Mouse (Mus musculus): Measurements from ENCODE around the gene Dip2c. TPM values are rescaled to one million over a fixed set of nuclear protein-coding genes. Genes with fewer than 3 reads are reported as not detected.

Gene Dip2c
- total RNA-seq, 1 experiment, result 10.6 TPM

- Histone ChIP-seq H3K36me3 (ENCODE audit: control insufficient read depth, insufficient read depth, low read length, poor library complexity, severe bottlenecking) (no peaks in the 10 kb centered on the region), H3K4me1 (ENCODE audit: control insufficient read depth in 2 of 2, insufficient read depth in 2 of 2, low read length in 2 of 2, poor library complexity in 1 of 2) (0 out of 4 replicates have a peak, but pooled peaks cover 0 to under 1% of the 10 kb centered on the region in 2 experiments), H3K9ac (ENCODE audit: insufficient read depth, low read depth, low read length, poor library complexity, severe bottlenecking) (no peak overlapping the region), H3K9me3 (ENCODE audit: control insufficient read depth, insufficient read depth, low read depth, low read length) (no peaks in the 10 kb centered on the region), H3K27ac (ENCODE audit: insufficient read depth, low read depth, low read length, poor library complexity, severe bottlenecking) (no peak overlapping the region), H3K4me3 (ENCODE audit: insufficient read depth in 1 of 2, low read depth in 1 of 2, low read length in 2 of 2, poor library complexity in 1 of 2, severe bottlenecking in 1 of 2) (no peak overlapping the region)
- no peak for DNase-seq (ENCODE audit: low read depth, low spot score)
- in situ Hi-C loops (cut with MboI; ENCODE audit: low sequenced_read_pairs in 2 of 2, unreplicated experiment in 2 of 2), result no loop called here
- TF ChIP-seq CHD2 (IDR thresholded peaks at IDR 0.05; ENCODE audit: low read depth, low read length), result no peak
- TF ChIP-seq MAFK (IDR thresholded peaks at IDR 0.05; ENCODE audit: insufficient read depth, low read depth, low read length), result no peak
- no peak for TF ChIP-seq HCFC1 (IDR thresholded peaks at IDR 0.05; ENCODE audit: borderline replicate concordance, insufficient read depth, low read length)
- TF ChIP-seq ZNF384 (IDR thresholded peaks at IDR 0.05; ENCODE audit: low read depth, low read length), result no peak
- TF ChIP-seq ZC3H11A (IDR thresholded peaks at IDR 0.05; ENCODE audit: borderline replicate concordance, low read depth, low read length), result no peak
Observed at GRCm38 (mm10) chr13:9426779-9427178, 150.5 kb downstream of the Dip2c start.

- Histone ChIP-seq H3K9ac (ENCODE audit: insufficient read depth, low read depth, low read length, poor library complexity, severe bottlenecking) (no peak overlapping the region), H3K4me3 (ENCODE audit: insufficient read depth in 1 of 2, low read depth in 1 of 2, low read length in 2 of 2, poor library complexity in 1 of 2, severe bottlenecking in 1 of 2) (no peak overlapping the region), H3K27ac (ENCODE audit: insufficient read depth, low read depth, low read length, poor library complexity, severe bottlenecking) (no peak overlapping the region), H3K4me1 (ENCODE audit: control insufficient read depth in 2 of 2, insufficient read depth in 2 of 2, low read length in 2 of 2, poor library complexity in 1 of 2) (no peaks in the 10 kb centered on the region), H3K36me3 (ENCODE audit: control insufficient read depth, insufficient read depth, low read length, poor library complexity, severe bottlenecking) (no peaks in the 10 kb centered on the region), H3K9me3 (ENCODE audit: control insufficient read depth, insufficient read depth, low read depth, low read length) (no peaks in the 10 kb centered on the region)
- no peak for DNase-seq (ENCODE audit: low read depth, low spot score)
- no peak for TF ChIP-seq ZNF384 (IDR thresholded peaks at IDR 0.05; ENCODE audit: low read depth, low read length)
- TF ChIP-seq ZC3H11A (IDR thresholded peaks at IDR 0.05; ENCODE audit: borderline replicate concordance, low read depth, low read length), result no peak
- in situ Hi-C loops (cut with MboI; ENCODE audit: low sequenced_read_pairs in 2 of 2, unreplicated experiment in 2 of 2), result no loop called here
Observed at GRCm38 (mm10) chr13:9429884-9430283, 153.6 kb downstream of the Dip2c start.

GRCm38 (mm10) chr13:9430724-9431123, 154.4 kb downstream of the Dip2c start:
- Histone ChIP-seq H3K9ac (ENCODE audit: insufficient read depth, low read depth, low read length, poor library complexity, severe bottlenecking) (no peak overlapping the region), H3K4me1 (ENCODE audit: control insufficient read depth in 2 of 2, insufficient read depth in 2 of 2, low read length in 2 of 2, poor library complexity in 1 of 2) (no peaks in the 10 kb centered on the region), H3K27ac (ENCODE audit: insufficient read depth, low read depth, low read length, poor library complexity, severe bottlenecking) (no peak overlapping the region), H3K9me3 (ENCODE audit: control insufficient read depth, insufficient read depth, low read depth, low read length) (no peaks in the 10 kb centered on the region), H3K4me3 (ENCODE audit: insufficient read depth in 1 of 2, low read depth in 1 of 2, low read length in 2 of 2, poor library complexity in 1 of 2, severe bottlenecking in 1 of 2) (no peak overlapping the region), H3K36me3 (ENCODE audit: control insufficient read depth, insufficient read depth, low read length, poor library complexity, severe bottlenecking) (no peaks in the 10 kb centered on the region)
- no peak for DNase-seq (ENCODE audit: low read depth, low spot score)
- TF ChIP-seq ZNF384 (IDR thresholded peaks at IDR 0.05; ENCODE audit: low read depth, low read length), result no peak
- no peak for TF ChIP-seq HCFC1 (IDR thresholded peaks at IDR 0.05; ENCODE audit: borderline replicate concordance, insufficient read depth, low read length)
- TF ChIP-seq CHD2 (IDR thresholded peaks at IDR 0.05; ENCODE audit: low read depth, low read length), result no peak
- TF ChIP-seq ZC3H11A (IDR thresholded peaks at IDR 0.05; ENCODE audit: borderline replicate concordance, low read depth, low read length), result no peak
- TF ChIP-seq MAFK (IDR thresholded peaks at IDR 0.05; ENCODE audit: insufficient read depth, low read depth, low read length), result no peak
- in situ Hi-C loops (cut with MboI; ENCODE audit: low sequenced_read_pairs in 2 of 2, unreplicated experiment in 2 of 2), result no loop called here

- H3K9ac ChIP-seq (ENCODE audit: insufficient read depth, low read depth, low read length, poor library complexity, severe bottlenecking), result no peak overlapping the region
- in situ Hi-C loops (cut with MboI; ENCODE audit: low sequenced_read_pairs in 2 of 2, unreplicated experiment in 2 of 2), result no loop called here
- no peak for TF ChIP-seq HCFC1 (IDR thresholded peaks at IDR 0.05; ENCODE audit: borderline replicate concordance, insufficient read depth, low read length)
- no peak for TF ChIP-seq ZNF384 (IDR thresholded peaks at IDR 0.05; ENCODE audit: low read depth, low read length)
- no peak for TF ChIP-seq ZC3H11A (IDR thresholded peaks at IDR 0.05; ENCODE audit: borderline replicate concordance, low read depth, low read length)
- TF ChIP-seq MAFK (IDR thresholded peaks at IDR 0.05; ENCODE audit: insufficient read depth, low read depth, low read length), result no peak
- no peak for TF ChIP-seq CHD2 (IDR thresholded peaks at IDR 0.05; ENCODE audit: low read depth, low read length)
- no peak overlapping the region for H3K4me3 ChIP-seq (ENCODE audit: insufficient read depth in 1 of 2, low read depth in 1 of 2, low read length in 2 of 2, poor library complexity in 1 of 2, severe bottlenecking in 1 of 2)
- no peak for DNase-seq (ENCODE audit: low read depth, low spot score)
- no peaks in the 10 kb centered on the region for H3K36me3 ChIP-seq (ENCODE audit: control insufficient read depth, insufficient read depth, low read length, poor library complexity, severe bottlenecking)
- no peaks in the 10 kb centered on the region for H3K9me3 ChIP-seq (ENCODE audit: control insufficient read depth, insufficient read depth, low read depth, low read length)
- no peaks in the 10 kb centered on the region for H3K4me1 ChIP-seq (ENCODE audit: control insufficient read depth in 2 of 2, insufficient read depth in 2 of 2, low read length in 2 of 2, poor library complexity in 1 of 2)
- H3K27ac ChIP-seq (ENCODE audit: insufficient read depth, low read depth, low read length, poor library complexity, severe bottlenecking), result no peak overlapping the region
Observed at GRCm38 (mm10) chr13:9431441-9431840, 155.1 kb downstream of the Dip2c start.

GRCm38 (mm10) chr13:9443066-9443465, 166.7 kb downstream of the Dip2c start:
- no peak for TF ChIP-seq ZNF384 (IDR thresholded peaks at IDR 0.05; ENCODE audit: low read depth, low read length)
- no peak for TF ChIP-seq ZC3H11A (IDR thresholded peaks at IDR 0.05; ENCODE audit: borderline replicate concordance, low read depth, low read length)
- no peak for TF ChIP-seq HCFC1 (IDR thresholded peaks at IDR 0.05; ENCODE audit: borderline replicate concordance, insufficient read depth, low read length)
- no peak for TF ChIP-seq MAFK (IDR thresholded peaks at IDR 0.05; ENCODE audit: insufficient read depth, low read depth, low read length)
- no peak for TF ChIP-seq CHD2 (IDR thresholded peaks at IDR 0.05; ENCODE audit: low read depth, low read length)
- no peak for DNase-seq (ENCODE audit: low read depth, low spot score)
- no peak overlapping the region for H3K27ac ChIP-seq (ENCODE audit: insufficient read depth, low read depth, low read length, poor library complexity, severe bottlenecking)
- peaks cover 0 to 4% of the 10 kb centered on the region in 2 experiments; a peak in 1 of 4 replicates for H3K4me1 ChIP-seq (ENCODE audit: control insufficient read depth in 2 of 2, insufficient read depth in 2 of 2, low read length in 2 of 2, poor library complexity in 1 of 2)
- H3K9ac ChIP-seq (ENCODE audit: insufficient read depth, low read depth, low read length, poor library complexity, severe bottlenecking), result no peak overlapping the region
- H3K9me3 ChIP-seq (ENCODE audit: control insufficient read depth, insufficient read depth, low read depth, low read length), result no peaks in the 10 kb centered on the region
- no peak overlapping the region for H3K4me3 ChIP-seq (ENCODE audit: insufficient read depth in 1 of 2, low read depth in 1 of 2, low read length in 2 of 2, poor library complexity in 1 of 2, severe bottlenecking in 1 of 2)
- in situ Hi-C loops (cut with MboI; ENCODE audit: low sequenced_read_pairs in 2 of 2, unreplicated experiment in 2 of 2), result no loop called here
- H3K36me3 ChIP-seq (ENCODE audit: control insufficient read depth, insufficient read depth, low read length, poor library complexity, severe bottlenecking), result no peaks in the 10 kb centered on the region

All from ES-E14 (cell line).